Mouse (Mus musculus): ENCODE measurements around the gene Chrna5.
A peak's percentile ranks its signal among the peaks of the same experiment; 100 is the strongest.

GRCm38 (mm10) chr9:54931765-54932164 lies 48.9 kb upstream of the Chrna5 start:
- peak; percentile 42 for TF ChIP-seq CTCF (IDR thresholded peaks at IDR 0.05; ENCODE audit: low read depth)
- TF ChIP-seq EP300 (optimal IDR thresholded peaks at IDR 0.05) = no peak

All from stomach, postnatal 0 days (tissue).